Comparison of ENCODE assay signal across 8 mouse cellular contexts in the genomic region with DNA sequence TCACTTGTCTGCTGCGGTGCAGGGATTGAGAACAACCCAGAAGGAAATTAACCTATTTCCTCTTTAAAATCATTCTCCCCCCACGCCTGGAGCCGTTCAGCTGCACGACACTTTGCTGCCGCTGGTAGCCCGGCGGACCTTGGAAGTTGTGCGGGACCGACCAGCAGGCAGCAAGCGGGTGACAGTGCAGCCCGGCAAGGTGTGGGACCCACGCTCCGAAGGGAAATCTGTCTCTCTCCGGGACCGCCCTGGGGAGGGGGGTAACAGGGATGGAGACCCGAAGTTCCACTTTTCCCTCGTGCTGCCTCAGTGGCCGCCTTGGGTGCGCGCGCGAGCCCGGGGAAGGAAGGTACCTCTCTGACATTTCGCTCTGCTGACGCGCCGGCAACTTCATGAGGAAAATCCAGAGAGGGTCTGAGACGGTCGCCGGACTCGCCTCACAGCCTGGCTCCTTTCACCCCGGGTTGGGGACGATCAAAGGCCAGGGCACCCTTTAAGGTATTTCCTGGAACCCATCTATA. TPM values are rescaled to one million over a fixed set of nuclear protein-coding genes. Genes with fewer than 3 reads are reported as not detected.
A peak's percentile ranks its signal among the peaks of the same experiment; 100 is the strongest.
DNase-seq lines count a peak whose midpoint lies in the region; ATAC-seq and TF ChIP-seq lines count a peak whose summit lies in the region.

No protein-coding gene starts in this region.

- ATAC-seq in embryonic facial prominence, embryonic 11.5 days (replicated peaks; ENCODE audit: insufficient number of reproducible peaks, low FRiP score, low TSS enrichment, low read depth), result no peak; the same call in 1 of the 2 replicates
- 0 out of 2 replicates have a peak, but pooled peaks have one; percentile 10 for ATAC-seq in heart, postnatal 0 days (ENCODE audit: insufficient read depth, low read depth)
- no peak for ATAC-seq in limb, embryonic 12.5 days (ENCODE audit: insufficient number of reproducible peaks, insufficient read depth, low FRiP score, low TSS enrichment, low read depth)
- ATAC-seq in midbrain, embryonic 15.5 days (replicated peaks), result no peak

- H3K4me1 ChIP-seq in embryonic facial prominence, embryonic 11.5 days (ENCODE audit: control insufficient read depth, insufficient read depth, low read length), result peaks cover 3% of the 10 kb centered on the region; the same call in 1 of the 2 replicates
- 0 out of 2 replicates have a peak, but pooled peaks cover 3% of the 10 kb centered on the region for H3K4me1 ChIP-seq in heart, postnatal 0 days (ENCODE audit: control insufficient read depth, insufficient read depth)
- H3K4me1 ChIP-seq in limb, embryonic 12.5 days (replicated peaks), result peaks cover 9% of the 10 kb centered on the region
- peaks cover 17% of the 10 kb centered on the region for H3K4me1 ChIP-seq in midbrain, embryonic 15.5 days

- TF ChIP-seq CTCF in heart, postnatal 0 days (IDR thresholded peaks at IDR 0.05; ENCODE audit: low read depth), result no peak

- peak overlapping the region; percentile 53 for H3K9ac ChIP-seq in embryonic facial prominence, embryonic 11.5 days (replicated peaks; ENCODE audit: low read length)
- H3K9ac ChIP-seq in heart, postnatal 0 days (replicated peaks; ENCODE audit: low read depth, low read length), result peak overlapping the region; percentile 83
- peak overlapping the region; percentile 88 for H3K9ac ChIP-seq in limb, embryonic 12.5 days (replicated peaks)
- H3K9ac ChIP-seq in midbrain, embryonic 15.5 days, result peak overlapping the region; percentile 77

- peak overlapping the region; percentile 98 for H3K4me2 ChIP-seq in embryonic facial prominence, embryonic 11.5 days (ENCODE audit: low read depth, low read length)
- peak overlapping the region; percentile 98 for H3K4me2 ChIP-seq in heart, postnatal 0 days (ENCODE audit: low read depth, low read length)
- H3K4me2 ChIP-seq in limb, embryonic 12.5 days, result peak overlapping the region; percentile 95
- H3K4me2 ChIP-seq in midbrain, embryonic 15.5 days, result peak overlapping the region; percentile 74

- H3K27ac ChIP-seq in embryonic facial prominence, embryonic 11.5 days (replicated peaks; ENCODE audit: low read depth, low read length), result no peak overlapping the region
- peak overlapping the region; percentile 88 for H3K27ac ChIP-seq in heart, postnatal 0 days (ENCODE audit: low read depth)
- no peak overlapping the region for H3K27ac ChIP-seq in limb, embryonic 12.5 days
- no peak overlapping the region for H3K27ac ChIP-seq in midbrain, embryonic 15.5 days

- peak overlapping the region; percentile 80 for H3K4me3 ChIP-seq in embryonic facial prominence, embryonic 11.5 days (ENCODE audit: low read depth, low read length)
- H3K4me3 ChIP-seq in heart, postnatal 0 days (ENCODE audit: low read depth, low read length), result peak overlapping the region; percentile 86
- H3K4me3 ChIP-seq in limb, embryonic 12.5 days (replicated peaks), result peak overlapping the region; percentile 71
- H3K4me3 ChIP-seq in midbrain, embryonic 15.5 days, result peak overlapping the region; percentile 61

- H3K9me3 ChIP-seq in embryonic facial prominence, embryonic 11.5 days (replicated peaks; ENCODE audit: control insufficient read depth, low read length), result no peaks in the 10 kb centered on the region
- H3K9me3 ChIP-seq in heart, postnatal 0 days (replicated peaks; ENCODE audit: control insufficient read depth, low read length), result no peaks in the 10 kb centered on the region
- no peaks in the 10 kb centered on the region for H3K9me3 ChIP-seq in limb, embryonic 12.5 days
- no peaks in the 10 kb centered on the region for H3K9me3 ChIP-seq in midbrain, embryonic 15.5 days

- under 1% methylated on average over 33 of the region's 33 CpGs for WGBS in embryonic facial prominence, embryonic 11.5 days
- under 1% methylated on average over 33 of the region's 33 CpGs for WGBS in heart, postnatal 0 days
- under 1% methylated on average over 33 of the region's 33 CpGs for WGBS in limb, embryonic 12.5 days
- under 1% methylated on average over 33 of the region's 33 CpGs for WGBS in midbrain, embryonic 15.5 days

- 0 out of 2 replicates have a peak, but pooled peaks cover 5% of the 10 kb centered on the region for H3K27me3 ChIP-seq in embryonic facial prominence, embryonic 11.5 days (ENCODE audit: control insufficient read depth, insufficient read depth, low read length)
- 0 out of 2 replicates have a peak, but pooled peaks cover 8% of the 10 kb centered on the region for H3K27me3 ChIP-seq in heart, postnatal 0 days (ENCODE audit: control insufficient read depth, insufficient read depth, low read length)
- H3K27me3 ChIP-seq in limb, embryonic 12.5 days, result peaks cover 34% of the 10 kb centered on the region
- H3K27me3 ChIP-seq in midbrain, embryonic 15.5 days (replicated peaks), result peaks cover 9% of the 10 kb centered on the region

- no peak for TF ChIP-seq EP300 in heart, postnatal 0 days (IDR thresholded peaks at IDR 0.05; ENCODE audit: low read depth)

- peak; percentile 51 for DNase-seq in CD4-positive helper T cell, adult 2 months (ENCODE audit: low read depth, low spot score)
- peak; percentile 56 for DNase-seq in Muller cell, postnatal 12 days (ENCODE audit: inconsistent ontology term)
- peak; percentile 63 for DNase-seq in embryonic facial prominence, embryonic 11.5 days (ENCODE audit: low spot score)
- DNase-seq in heart, postnatal 0 days (ENCODE audit: low spot score), result peak; percentile 56
- peak; percentile 30 to 46 for DNase-seq in spleen, postnatal 36 days (ENCODE audit: low spot score in 2 of 2)
- no peak for DNase-seq in layer of hippocampus, postnatal 36 days

- no peaks in the 10 kb centered on the region for H3K36me3 ChIP-seq in embryonic facial prominence, embryonic 11.5 days (replicated peaks; ENCODE audit: control insufficient read depth, insufficient read depth, low read depth, low read length)
- no peaks in the 10 kb centered on the region for H3K36me3 ChIP-seq in heart, postnatal 0 days (replicated peaks; ENCODE audit: control insufficient read depth, insufficient read depth, low read length)
- H3K36me3 ChIP-seq in limb, embryonic 12.5 days, result no peaks in the 10 kb centered on the region
- no peaks in the 10 kb centered on the region for H3K36me3 ChIP-seq in midbrain, embryonic 15.5 days (replicated peaks)

RNA-seq across cellular contexts. Expression of a gene that starts 0.9 kb away (rescaled TPM):
- 1.9 and 3.1 TPM in 2 replicates for polyA plus RNA-seq in embryonic facial prominence, embryonic 11.5 days (2014; fragmentation: Nextera tagmentation; extraction: Ambion mirVana)
- total RNA-seq in heart, postnatal 0 days (2014; rRNA removed; ENCODE audit: low replicate concordance), result 4.3 and 5.9 TPM in 2 replicates
- polyA plus RNA-seq in heart, postnatal 0 days (2015; fragmentation: Nextera tagmentation; extraction: Ambion mirVana), result 3.8 and 4.3 TPM in 2 replicates
- 2.8 and 4.3 TPM in 2 replicates for polyA plus RNA-seq in limb, embryonic 12.5 days (2016; fragmentation: Nextera tagmentation; extraction: Ambion mirVana)
- 3.7 and 5.0 TPM in 2 replicates for polyA plus RNA-seq in midbrain, embryonic 15.5 days (2015; fragmentation: Nextera tagmentation; extraction: Ambion mirVana)
- 10 to 100 TPM in 1 of 2 experiments, 1 to 10 TPM in 1; 9.6 to 12.2 TPM for total RNA-seq in layer of hippocampus, postnatal 36 days (2021)

RNA-seq across cellular contexts. Expression of a gene that starts 1.2 kb away (rescaled TPM):
- polyA plus RNA-seq in embryonic facial prominence, embryonic 11.5 days (2014; fragmentation: Nextera tagmentation; extraction: Ambion mirVana), result 3.3 and 3.7 TPM in 2 replicates
- 11.9 and 13.2 TPM in 2 replicates for total RNA-seq in heart, postnatal 0 days (2014; rRNA removed; ENCODE audit: low replicate concordance)
- 4.6 and 8.2 TPM in 2 replicates for polyA plus RNA-seq in heart, postnatal 0 days (2015; fragmentation: Nextera tagmentation; extraction: Ambion mirVana)
- polyA plus RNA-seq in limb, embryonic 12.5 days (2016; fragmentation: Nextera tagmentation; extraction: Ambion mirVana), result 3.5 and 3.6 TPM in 2 replicates
- polyA plus RNA-seq in midbrain, embryonic 15.5 days (2015; fragmentation: Nextera tagmentation; extraction: Ambion mirVana), result 4.1 and 4.3 TPM in 2 replicates
- 1 to 10 TPM; 5.2 to 6.2 TPM for total RNA-seq in layer of hippocampus, postnatal 36 days (2021)

RNA-seq across cellular contexts. Expression of a gene that starts 46.5 kb away (rescaled TPM):
- 46.8 and 48.7 TPM in 2 replicates for polyA plus RNA-seq in embryonic facial prominence, embryonic 11.5 days (2014; fragmentation: Nextera tagmentation; extraction: Ambion mirVana)
- total RNA-seq in heart, postnatal 0 days (2014; rRNA removed; ENCODE audit: low replicate concordance), result 36.9 and 65.6 TPM in 2 replicates
- 33.7 and 36.2 TPM in 2 replicates for polyA plus RNA-seq in heart, postnatal 0 days (2015; fragmentation: Nextera tagmentation; extraction: Ambion mirVana)
- 43.2 and 46.8 TPM in 2 replicates for polyA plus RNA-seq in limb, embryonic 12.5 days (2016; fragmentation: Nextera tagmentation; extraction: Ambion mirVana)
- 55.3 and 56.7 TPM in 2 replicates for polyA plus RNA-seq in midbrain, embryonic 15.5 days (2015; fragmentation: Nextera tagmentation; extraction: Ambion mirVana)
- 10 to 100 TPM; 60.4 to 60.6 TPM for total RNA-seq in layer of hippocampus, postnatal 36 days (2021)

RNA-seq across cellular contexts. Expression of a gene that starts 58.5 kb away (rescaled TPM):
- polyA plus RNA-seq in embryonic facial prominence, embryonic 11.5 days (2014; fragmentation: Nextera tagmentation; extraction: Ambion mirVana), result not detected in 2 replicates
- not detected in 2 replicates for total RNA-seq in heart, postnatal 0 days (2014; rRNA removed; ENCODE audit: low replicate concordance)
- not detected in 2 replicates for polyA plus RNA-seq in heart, postnatal 0 days (2015; fragmentation: Nextera tagmentation; extraction: Ambion mirVana)
- polyA plus RNA-seq in limb, embryonic 12.5 days (2016; fragmentation: Nextera tagmentation; extraction: Ambion mirVana), result not detected in 2 replicates
- polyA plus RNA-seq in midbrain, embryonic 15.5 days (2015; fragmentation: Nextera tagmentation; extraction: Ambion mirVana), result not detected in 2 replicates
- not detected for total RNA-seq in layer of hippocampus, postnatal 36 days (2021)

Comparison
In these comparisons a context has a peak if more than half of its experiments do, and no peak if none do; other contexts are left out.
1. DNase-seq: peak in CD4-positive helper T cell, adult 2 months (single experiment), Muller cell, postnatal 12 days (single experiment), embryonic facial prominence, embryonic 11.5 days (single experiment), heart, postnatal 0 days (single experiment) and spleen, postnatal 36 days (2 of 2); none in layer of hippocampus, postnatal 36 days (0 of 2).
2. Peak in every context shown above with its lines, with median percentiles within 50 percentile points of each other: H3K4me2 ChIP-seq, H3K4me3 ChIP-seq and H3K9ac ChIP-seq.